Comparison of ENCODE assay signal across 8 mouse cellular contexts in the genomic region with DNA sequence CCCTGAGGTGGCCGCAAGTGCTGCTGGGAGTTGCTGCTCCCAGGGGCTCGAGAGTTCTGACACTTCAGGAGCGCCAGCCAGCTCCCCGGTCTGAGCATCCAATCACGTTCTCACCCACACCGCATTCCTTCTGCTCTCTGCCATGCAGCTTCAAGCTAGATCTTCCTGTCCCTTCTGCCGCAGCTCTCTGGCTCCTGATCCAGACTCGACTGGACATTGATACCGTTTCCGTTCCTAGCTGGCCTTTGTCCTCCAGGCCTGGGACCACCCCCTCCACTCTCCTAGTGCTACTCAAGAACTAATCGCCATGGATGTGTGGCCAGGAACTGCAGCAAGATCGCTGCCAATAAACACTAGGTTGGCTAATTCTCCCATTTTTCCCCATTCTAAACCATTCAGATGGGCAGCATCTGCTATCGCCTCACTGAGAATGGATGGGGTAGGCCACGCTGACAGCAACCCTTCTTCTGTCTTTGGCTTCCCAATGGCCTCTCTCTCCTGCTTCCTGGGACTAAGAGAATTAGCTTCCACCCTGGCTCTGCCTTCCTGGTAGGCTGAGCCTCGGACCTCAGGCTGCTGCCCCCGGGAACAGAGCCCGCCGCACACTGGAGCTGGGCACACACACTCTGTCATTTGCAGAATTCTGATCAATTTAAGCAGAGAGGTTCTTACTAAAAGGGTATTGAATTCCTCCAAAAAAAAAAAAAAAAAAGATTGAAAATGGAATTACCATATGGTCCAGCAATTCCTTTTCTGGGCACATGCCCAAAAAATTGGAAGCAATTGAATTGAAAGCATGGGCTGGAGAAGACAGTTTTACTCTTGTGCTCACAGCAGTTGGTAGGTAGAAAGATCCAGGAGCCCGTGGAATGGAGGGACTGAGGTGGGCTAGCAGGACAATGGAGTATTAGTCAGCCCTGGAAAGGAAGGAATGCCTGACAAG. TPM values are rescaled to one million over a fixed set of nuclear protein-coding genes. Genes with fewer than 3 reads are reported as not detected.
DNase-seq lines count a peak whose midpoint lies in the region; ATAC-seq and TF ChIP-seq lines count a peak whose summit lies in the region.

No protein-coding gene starts in this region.

- DNase-seq in limb, embryonic 10.5 days (ENCODE audit: low spot score): no peak
- peak; percentile 4 for DNase-seq in fibroblast of lung, adult 2 months (ENCODE audit: low read depth)
- DNase-seq in lung, adult 2 months: peak; percentile 11
- DNase-seq in adrenal gland, postnatal 4 days (ENCODE audit: low spot score in 2 of 2): no peak
- no peak for DNase-seq in testis, postnatal 14 days (ENCODE audit: low spot score)
- DNase-seq in urinary bladder, postnatal 4 days (ENCODE audit: low spot score in 2 of 2): no peak

- H3K4me2 ChIP-seq in limb, embryonic 12.5 days: no peak overlapping the region
- no peak overlapping the region for H3K4me2 ChIP-seq in heart, embryonic 16.5 days (ENCODE audit: low read depth, low read length)

- no peak overlapping the region for H3K9ac ChIP-seq in limb, embryonic 12.5 days (replicated peaks)
- no peak overlapping the region for H3K9ac ChIP-seq in heart, embryonic 16.5 days (ENCODE audit: low read length)

- H3K4me1 ChIP-seq in limb, embryonic 12.5 days (replicated peaks): no peaks in the 10 kb centered on the region
- peaks cover 3% of the 10 kb centered on the region; the same call in 1 of the 2 replicates for H3K4me1 ChIP-seq in limb, embryonic 10.5 days
- peaks cover 9% of the 10 kb centered on the region; the same call in 1 of the 2 replicates for H3K4me1 ChIP-seq in heart, embryonic 16.5 days (ENCODE audit: control insufficient read depth, insufficient read depth, low read length)
- no peaks in the 10 kb centered on the region for H3K4me1 ChIP-seq in lung, adult 2 months (ENCODE audit: control insufficient read depth, insufficient read depth, low read length)

- 0 out of 2 replicates have a peak, but pooled peaks cover 16% of the 10 kb centered on the region for H3K9me3 ChIP-seq in limb, embryonic 12.5 days
- no peaks in the 10 kb centered on the region for H3K9me3 ChIP-seq in limb, embryonic 10.5 days (replicated peaks)
- H3K9me3 ChIP-seq in heart, embryonic 16.5 days (replicated peaks; ENCODE audit: control insufficient read depth, low read length): peaks cover 4% of the 10 kb centered on the region

- no peak overlapping the region for H3K4me3 ChIP-seq in limb, embryonic 12.5 days (replicated peaks)
- no peak overlapping the region for H3K4me3 ChIP-seq in limb, embryonic 10.5 days
- H3K4me3 ChIP-seq in heart, embryonic 16.5 days (ENCODE audit: low read length): no peak overlapping the region
- no peak overlapping the region for H3K4me3 ChIP-seq in lung, adult 2 months (replicated peaks; ENCODE audit: extremely low read depth, low read depth, low read length)

- H3K27me3 ChIP-seq in limb, embryonic 12.5 days: no peaks in the 10 kb centered on the region
- no peaks in the 10 kb centered on the region for H3K27me3 ChIP-seq in limb, embryonic 10.5 days (ENCODE audit: low read depth, poor library complexity, severe bottlenecking)
- no peaks in the 10 kb centered on the region for H3K27me3 ChIP-seq in heart, embryonic 16.5 days (ENCODE audit: control insufficient read depth, insufficient read depth, low read length)

- no peak for ATAC-seq in limb, embryonic 12.5 days (ENCODE audit: insufficient number of reproducible peaks, insufficient read depth, low FRiP score, low TSS enrichment, low read depth)
- peak; percentile 67; the same call in 1 of the 2 replicates for ATAC-seq in heart, embryonic 16.5 days (replicated peaks; ENCODE audit: extremely low read depth, insufficient read depth, low FRiP score)

- 0 out of 2 replicates have a peak overlapping the region, but pooled peaks have one; percentile 7 for H3K27ac ChIP-seq in limb, embryonic 12.5 days
- no peak overlapping the region for H3K27ac ChIP-seq in limb, embryonic 10.5 days
- H3K27ac ChIP-seq in heart, embryonic 16.5 days (ENCODE audit: low read length): no peak overlapping the region

- no peaks in the 10 kb centered on the region for H3K36me3 ChIP-seq in limb, embryonic 12.5 days
- H3K36me3 ChIP-seq in limb, embryonic 10.5 days: no peaks in the 10 kb centered on the region
- no peaks in the 10 kb centered on the region for H3K36me3 ChIP-seq in heart, embryonic 16.5 days (ENCODE audit: control insufficient read depth, insufficient read depth)

- 69% methylated on average over 19 of the region's 19 CpGs for WGBS in limb, embryonic 12.5 days
- WGBS in limb, embryonic 10.5 days: 78% methylated on average over 19 of the region's 19 CpGs
- WGBS in heart, embryonic 16.5 days: 51% methylated on average over 19 of the region's 19 CpGs
- WGBS in lung, adult 2 months: 50% methylated on average over 19 of the region's 19 CpGs

- no peak for TF ChIP-seq POLR2A in lung, adult 2 months (IDR thresholded peaks at IDR 0.05; ENCODE audit: borderline replicate concordance, extremely low read depth, low read depth, low read length)

- no peak for TF ChIP-seq CTCF in lung, adult 2 months (IDR thresholded peaks at IDR 0.05; ENCODE audit: insufficient read depth, low read length)

RNA-seq across cellular contexts. Expression of a gene that starts 31.1 kb away (rescaled TPM):
- polyA plus RNA-seq in limb, embryonic 12.5 days (2016; fragmentation: Nextera tagmentation; extraction: Ambion mirVana): 13.8 and 14.1 TPM in 2 replicates
- 9.6 and 10.9 TPM in 2 replicates for polyA plus RNA-seq in limb, embryonic 10.5 days (2016; fragmentation: Nextera tagmentation; extraction: Ambion mirVana)
- 6.0 and 6.5 TPM in 2 replicates for polyA plus RNA-seq in heart, embryonic 16.5 days (2015; fragmentation: Nextera tagmentation; extraction: Ambion mirVana)
- polyA plus RNA-seq in lung, adult 2 months (2012; rRNA removed): 16.8 and 20.2 TPM in 2 replicates
- 10 to 100 TPM; 31.5 to 34.5 TPM for total RNA-seq in adrenal gland, postnatal 4 days (2021)

RNA-seq across cellular contexts. Expression of a gene that starts 49.2 kb away (rescaled TPM):
- not detected in 2 replicates for polyA plus RNA-seq in limb, embryonic 12.5 days (2016; fragmentation: Nextera tagmentation; extraction: Ambion mirVana)
- polyA plus RNA-seq in limb, embryonic 10.5 days (2016; fragmentation: Nextera tagmentation; extraction: Ambion mirVana): not detected in 2 replicates
- polyA plus RNA-seq in heart, embryonic 16.5 days (2015; fragmentation: Nextera tagmentation; extraction: Ambion mirVana): not detected in 2 replicates
- not detected in 2 replicates for polyA plus RNA-seq in lung, adult 2 months (2012; rRNA removed)
- total RNA-seq in adrenal gland, postnatal 4 days (2021): not detected

Comparison
In these comparisons a context has a peak if more than half of its experiments do, and no peak if none do; other contexts are left out.
1. DNase-seq: peak in fibroblast of lung, adult 2 months (single experiment) and lung, adult 2 months (single experiment); none in limb, embryonic 10.5 days (single experiment), adrenal gland, postnatal 4 days (0 of 2), testis, postnatal 14 days (single experiment) and urinary bladder, postnatal 4 days (0 of 2).